Mouse (Mus musculus): ENCODE measurements around the gene Agfg2. TPM values are rescaled to one million over a fixed set of nuclear protein-coding genes. Genes with fewer than 3 reads are reported as not detected.

The Agfg2 gene
- polyA plus RNA-seq, 1 experiment from 2014 or later, result 22.9 TPM

GRCm38 (mm10) chr5:137674786-137675185 is 9.7 kb downstream of the Agfg2 start:
- no peaks in the 10 kb centered on the region for H3K9me3 ChIP-seq (replicated peaks)
- peaks cover 18% of the 10 kb centered on the region for H3K4me1 ChIP-seq
- H3K27ac ChIP-seq, result no peak overlapping the region
- H3K27me3 ChIP-seq (ENCODE audit: low read depth, poor library complexity, severe bottlenecking), result no peaks in the 10 kb centered on the region
- H3K36me3 ChIP-seq, result peaks cover 33% of the 10 kb centered on the region
- 94% methylated on average over 8 of the region's 8 CpGs for WGBS
- no peak for DNase-seq (ENCODE audit: low spot score)
- H3K4me3 ChIP-seq, result no peak overlapping the region

- no peaks in the 10 kb centered on the region for H3K9me3 ChIP-seq (replicated peaks)
- H3K36me3 ChIP-seq, result peaks cover 23% of the 10 kb centered on the region
- no peaks in the 10 kb centered on the region for H3K27me3 ChIP-seq (ENCODE audit: low read depth, poor library complexity, severe bottlenecking)
- peaks cover 18% of the 10 kb centered on the region for H3K4me1 ChIP-seq
- DNase-seq (ENCODE audit: low spot score), result no peak
- H3K4me3 ChIP-seq, result no peak overlapping the region
- 89% methylated on average over 6 of the region's 6 CpGs for WGBS
- H3K27ac ChIP-seq, result no peak overlapping the region
These were observed 11.5 kb downstream of the Agfg2 start for GRCm38 (mm10) chr5:137673015-137673414.

GRCm38 (mm10) chr5:137672361-137672760 is 12.2 kb downstream of the Agfg2 start:
- no peak overlapping the region for H3K27ac ChIP-seq
- 88% methylated on average over 5 of the region's 5 CpGs for WGBS
- no peaks in the 10 kb centered on the region for H3K9me3 ChIP-seq (replicated peaks)
- peaks cover 23% of the 10 kb centered on the region for H3K36me3 ChIP-seq
- H3K4me3 ChIP-seq, result no peak overlapping the region
- H3K27me3 ChIP-seq (ENCODE audit: low read depth, poor library complexity, severe bottlenecking), result no peaks in the 10 kb centered on the region
- peaks cover 18% of the 10 kb centered on the region for H3K4me1 ChIP-seq
- DNase-seq (ENCODE audit: low spot score), result no peak

- H3K4me3 ChIP-seq, result no peak overlapping the region
- 31% methylated on average over 9 of the region's 9 CpGs for WGBS
- DNase-seq (ENCODE audit: low spot score), result no peak
These were observed 12.9 kb downstream of the Agfg2 start for GRCm38 (mm10) chr5:137671443-137672240.

GRCm38 (mm10) chr5:137670240-137670639 is 14.3 kb downstream of the Agfg2 start:
- H3K27me3 ChIP-seq (ENCODE audit: low read depth, poor library complexity, severe bottlenecking), result no peaks in the 10 kb centered on the region
- H3K36me3 ChIP-seq, result peaks cover 37% of the 10 kb centered on the region
- H3K4me3 ChIP-seq, result no peak overlapping the region
- DNase-seq (ENCODE audit: low spot score), result no peak
- 97% methylated on average over 1 of the region's 1 CpGs for WGBS
- H3K9me3 ChIP-seq (replicated peaks), result no peaks in the 10 kb centered on the region
- peaks cover 18% of the 10 kb centered on the region for H3K4me1 ChIP-seq
- H3K27ac ChIP-seq, result no peak overlapping the region

More at GRCm38 (mm10) chr5:137671443-137672240, 12.9 kb downstream of the Agfg2 start:
- Histone ChIP-seq H3K36me3 (peaks cover 26% of the 10 kb centered on the region), H3K27ac (peak overlapping the region; percentile 27), H3K4me1 (peaks cover 18% of the 10 kb centered on the region), H3K27me3 (ENCODE audit: low read depth, poor library complexity, severe bottlenecking) (no peaks in the 10 kb centered on the region), H3K9me3 (replicated peaks) (no peaks in the 10 kb centered on the region)

- 86% methylated on average over 10 of the region's 10 CpGs for WGBS
- DNase-seq (ENCODE audit: low spot score), result no peak
- no peaks in the 10 kb centered on the region for H3K9me3 ChIP-seq (replicated peaks)
- H3K27me3 ChIP-seq (ENCODE audit: low read depth, poor library complexity, severe bottlenecking), result no peaks in the 10 kb centered on the region
- H3K27ac ChIP-seq, result no peak overlapping the region
- H3K4me1 ChIP-seq, result peaks cover 18% of the 10 kb centered on the region
- H3K36me3 ChIP-seq, result peaks cover 41% of the 10 kb centered on the region
- H3K4me3 ChIP-seq, result no peak overlapping the region
These were observed 15.6 kb downstream of the Agfg2 start for GRCm38 (mm10) chr5:137668971-137669370.

- Histone ChIP-seq H3K4me1 (no peaks in the 10 kb centered on the region), H3K4me3 (no peak overlapping the region), H3K27ac (no peak overlapping the region), H3K27me3 (ENCODE audit: low read depth, poor library complexity, severe bottlenecking) (no peaks in the 10 kb centered on the region), H3K9me3 (replicated peaks) (no peaks in the 10 kb centered on the region), H3K36me3 (peaks cover 94% of the 10 kb centered on the region)
- DNase-seq (ENCODE audit: low spot score), result no peak
- 85% methylated on average over 9 of the region's 9 CpGs for WGBS
These were observed 21.5 kb downstream of the Agfg2 start for GRCm38 (mm10) chr5:137663057-137663456.

GRCm38 (mm10) chr5:137660064-137660688 is 24.4 kb downstream of the Agfg2 start:
- Histone ChIP-seq H3K27ac (no peak overlapping the region), H3K4me3 (no peak overlapping the region), H3K9me3 (replicated peaks) (no peaks in the 10 kb centered on the region), H3K4me1 (peaks cover 3% of the 10 kb centered on the region; the same call in 1 of the 2 replicates), H3K27me3 (ENCODE audit: low read depth, poor library complexity, severe bottlenecking) (no peaks in the 10 kb centered on the region), H3K36me3 (peaks cover 71% of the 10 kb centered on the region)
- no peak for DNase-seq (ENCODE audit: low spot score)
- 85% methylated on average over 6 of the region's 6 CpGs for WGBS

- peak; percentile 56 for DNase-seq (ENCODE audit: low spot score)
- Histone ChIP-seq H3K4me1 (peaks cover 3% of the 10 kb centered on the region; the same call in 1 of the 2 replicates), H3K27ac (no peak overlapping the region), H3K36me3 (peaks cover 71% of the 10 kb centered on the region), H3K27me3 (ENCODE audit: low read depth, poor library complexity, severe bottlenecking) (no peaks in the 10 kb centered on the region), H3K4me3 (no peak overlapping the region), H3K9me3 (replicated peaks) (no peaks in the 10 kb centered on the region)
- 37% methylated on average over 6 of the region's 6 CpGs for WGBS
These were observed 27.5 kb downstream of the Agfg2 start for GRCm38 (mm10) chr5:137656977-137657376.

GRCm38 (mm10) chr5:137654746-137655145 is 29.8 kb downstream of the Agfg2 start:
- DNase-seq (ENCODE audit: low spot score), result no peak
- WGBS, result 79% methylated on average over 6 of the region's 7 CpGs
- Histone ChIP-seq H3K9me3 (replicated peaks) (no peaks in the 10 kb centered on the region), H3K27me3 (ENCODE audit: low read depth, poor library complexity, severe bottlenecking) (no peaks in the 10 kb centered on the region), H3K27ac (no peak overlapping the region), H3K36me3 (peaks cover 62% of the 10 kb centered on the region), H3K4me3 (no peak overlapping the region), H3K4me1 (peaks cover 9% of the 10 kb centered on the region)

- H3K4me1 ChIP-seq, result peaks cover 22% of the 10 kb centered on the region
- peaks cover 48% of the 10 kb centered on the region for H3K36me3 ChIP-seq
- WGBS, result 94% methylated on average over 10 of the region's 10 CpGs
- DNase-seq (ENCODE audit: low spot score), result no peak
- no peak overlapping the region for H3K4me3 ChIP-seq
- no peak overlapping the region for H3K27ac ChIP-seq
- H3K27me3 ChIP-seq (ENCODE audit: low read depth, poor library complexity, severe bottlenecking), result no peaks in the 10 kb centered on the region
- no peaks in the 10 kb centered on the region for H3K9me3 ChIP-seq (replicated peaks)
These were observed 31.2 kb downstream of the Agfg2 start for GRCm38 (mm10) chr5:137653366-137653765.

GRCm38 (mm10) chr5:137652474-137652873 is 32.1 kb downstream of the Agfg2 start:
- Histone ChIP-seq H3K9me3 (replicated peaks) (no peaks in the 10 kb centered on the region), H3K4me3 (no peak overlapping the region), H3K36me3 (peaks cover 43% of the 10 kb centered on the region), H3K27ac (0 out of 2 replicates have a peak overlapping the region, but pooled peaks have one; percentile 30), H3K27me3 (ENCODE audit: low read depth, poor library complexity, severe bottlenecking) (no peaks in the 10 kb centered on the region), H3K4me1 (peaks cover 31% of the 10 kb centered on the region)
- 25% methylated on average over 3 of the region's 3 CpGs for WGBS
- DNase-seq (ENCODE audit: low spot score), result peak; percentile 74

All from limb, embryonic 10.5 days (tissue).